Mouse (Mus musculus): ENCODE results near the gene Sema4f.

DNA sequence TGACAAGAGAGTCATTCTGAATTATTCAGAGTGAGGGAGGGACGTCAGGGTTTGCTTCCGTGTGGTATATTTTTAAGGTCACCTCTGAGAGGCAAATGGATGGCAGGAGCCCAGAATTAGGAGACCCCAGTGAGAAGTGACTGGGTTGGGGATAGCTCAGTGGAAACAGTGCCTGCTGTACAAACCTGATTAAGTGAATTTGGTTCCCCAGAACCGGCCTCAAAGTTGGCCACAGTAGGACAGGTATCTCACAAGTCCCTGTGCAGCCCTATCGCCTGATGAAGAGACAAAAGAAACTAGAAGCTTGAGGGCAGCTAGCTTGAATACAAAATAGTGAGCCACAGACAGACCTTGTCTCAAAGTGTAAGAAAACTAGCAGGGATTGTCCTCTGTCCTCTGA, 23.1 kb downstream of the Sema4f start:
- no peak for TF ChIP-seq CTCF (IDR thresholded peaks at IDR 0.05; ENCODE audit: low read depth)
- TF ChIP-seq EP300 (IDR thresholded peaks at IDR 0.05; ENCODE audit: low read depth): no peak

All from liver, embryonic 14.5 days (tissue).